Mouse (Mus musculus): Measurements from ENCODE around the gene 1700061G19Rik.
A peak's percentile ranks its signal among the peaks of the same experiment; 100 is the strongest.

DNA sequence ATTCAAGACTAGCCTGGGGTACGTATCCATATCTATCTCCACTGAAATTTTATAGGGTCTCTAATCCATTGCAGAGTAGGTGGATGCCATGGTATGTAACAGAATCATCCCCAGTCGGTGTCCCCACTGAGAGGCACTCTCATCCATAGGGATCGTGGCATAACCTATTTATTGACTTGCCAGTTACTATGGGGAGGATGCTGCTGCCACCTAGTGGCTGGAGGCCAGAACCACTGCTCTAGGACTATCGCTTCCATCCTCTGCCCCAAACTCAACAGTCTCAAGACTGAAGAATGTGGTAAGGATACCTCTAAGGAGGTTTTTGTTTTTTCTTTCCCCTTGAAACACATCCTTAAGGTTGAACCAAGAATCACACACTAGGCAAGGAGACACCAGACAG lies 17.1 kb upstream of the 1700061G19Rik start:
- TF ChIP-seq CTCF (IDR thresholded peaks at IDR 0.05; ENCODE audit: extremely low read depth, insufficient read length, insufficient replicate concordance, low read depth, low read length) (peak; percentile 92; the same call in 1 of the 2 replicates), POLR2A (IDR thresholded peaks at IDR 0.05; ENCODE audit: low read depth, low read length) (no peak)
